Mouse (Mus musculus): ENCODE results near the gene Olfr559.
A peak's percentile ranks its signal among the peaks of the same experiment; 100 is the strongest.

The Olfr559 gene

GRCm38 (mm10) chr7:102727391-102727790 lies at the start of gene Olfr559:
TSS of gene Olfr559 (minus strand) at chr7:102727491.
- DNase-seq (ENCODE audit: low read depth, low spot score), result no peak

- no peak for DNase-seq (ENCODE audit: low read depth, low spot score)
Measured at GRCm38 (mm10) chr7:102770921-102771320, 43.6 kb upstream of the Olfr559 start, which contains the start of gene Olfr561. TSS of gene Olfr561 (plus strand) at chr7:102771221.

GRCm38 (mm10) chr7:102759266-102759665 lies 32.0 kb upstream of the Olfr559 start, which contains the start of the genes Olfr560 and Olfr78:
TSS of gene Olfr560 (minus strand) at chr7:102759366.
TSS of gene Olfr78 (minus strand) at chr7:102759471.
- no peak for DNase-seq (ENCODE audit: low read depth, low spot score)

- no peak for DNase-seq (ENCODE audit: low read depth, low spot score)
Measured at GRCm38 (mm10) chr7:102752086-102752485, 24.8 kb upstream of the Olfr559 start.

- DNase-seq (ENCODE audit: low read depth, low spot score), result no peak
Measured at GRCm38 (mm10) chr7:102737705-102738104, 10.4 kb upstream of the Olfr559 start.

- no peak for DNase-seq (ENCODE audit: low read depth, low spot score)
Measured at GRCm38 (mm10) chr7:102733793-102734192, 6.5 kb upstream of the Olfr559 start.

GRCm38 (mm10) chr7:102718970-102719369 lies 8.3 kb downstream of the Olfr559 start, which contains the start of gene Olfr33:
TSS of gene Olfr33 (minus strand) at chr7:102719070.
- no peak for DNase-seq (ENCODE audit: low read depth, low spot score)

GRCm38 (mm10) chr7:102701915-102702314 lies 25.4 kb downstream of the Olfr559 start, which contains the start of gene Olfr558:
TSS of gene Olfr558 (plus strand) at chr7:102702215.
- no peak for DNase-seq (ENCODE audit: low read depth, low spot score)

- no peak for DNase-seq (ENCODE audit: low read depth, low spot score)
Measured at GRCm38 (mm10) chr7:102698461-102698860, 28.8 kb downstream of the Olfr559 start.

- no peak for DNase-seq (ENCODE audit: low read depth, low spot score)
Measured at GRCm38 (mm10) chr7:102695358-102696125, 31.7 kb downstream of the Olfr559 start, which contains the start of gene Olfr557. TSS of gene Olfr557 (plus strand) at chr7:102695910.

- DNase-seq (ENCODE audit: low read depth, low spot score), result peak; percentile 89
Measured at GRCm38 (mm10) chr7:102686944-102687501, 40.3 kb downstream of the Olfr559 start, which contains the start of gene Trim68. TSS of gene Trim68 (minus strand) at chr7:102687327.

GRCm38 (mm10) chr7:102681916-102682315 lies 45.4 kb downstream of the Olfr559 start:
- DNase-seq (ENCODE audit: low read depth, low spot score), result no peak

- no peak for DNase-seq (ENCODE audit: low read depth, low spot score)
Measured at GRCm38 (mm10) chr7:102676225-102676624, 51.1 kb downstream of the Olfr559 start.

All from telencephalon, adult 2 months (tissue).